ENCODE assay signal across 16 mouse cellular contexts in genomic region chr9:96460117-96460865, GRCm38 (mm10). TPM values are rescaled to one million over a fixed set of nuclear protein-coding genes. Genes with fewer than 3 reads are reported as not detected.
A peak's percentile ranks its signal among the peaks of the same experiment; 100 is the strongest.
DNase-seq lines count a peak whose midpoint lies in the region; ATAC-seq lines count a peak whose summit lies in the region.
"Had no signal": no experiment of that assay in that cellular context is flagged by ENCODE, and none has a peak within 500 bp of the region (broad histone marks: within the 10 kb centered on the region; RNA-seq: fewer than 3 reads in every experiment).

No protein-coding gene starts in this region.

- no peaks in the 10 kb centered on the region for H3K27me3 ChIP-seq in midbrain, embryonic 13.5 days
- no peaks in the 10 kb centered on the region for H3K27me3 ChIP-seq in midbrain, embryonic 10.5 days (ENCODE audit: low read depth, poor library complexity, severe bottlenecking)
- no peaks in the 10 kb centered on the region for H3K27me3 ChIP-seq in forebrain, embryonic 15.5 days
- H3K27me3 ChIP-seq in midbrain, embryonic 15.5 days (replicated peaks), result no peaks in the 10 kb centered on the region
- no peaks in the 10 kb centered on the region for H3K27me3 ChIP-seq in kidney, embryonic 15.5 days

- H3K9ac ChIP-seq in midbrain, embryonic 13.5 days (replicated peaks), result no peak overlapping the region
- no peak overlapping the region for H3K9ac ChIP-seq in forebrain, embryonic 15.5 days (replicated peaks)
- H3K9ac ChIP-seq in midbrain, embryonic 15.5 days, result no peak overlapping the region
- no peak overlapping the region for H3K9ac ChIP-seq in kidney, embryonic 15.5 days

- H3K4me3 ChIP-seq in midbrain, embryonic 13.5 days (replicated peaks), result no peak overlapping the region
- H3K4me3 ChIP-seq in midbrain, embryonic 10.5 days, result no peak overlapping the region
- no peak overlapping the region for H3K4me3 ChIP-seq in forebrain, embryonic 15.5 days
- H3K4me3 ChIP-seq in midbrain, embryonic 15.5 days, result no peak overlapping the region
- no peak overlapping the region for H3K4me3 ChIP-seq in kidney, embryonic 15.5 days (replicated peaks)
- H3K4me3 ChIP-seq: heart, embryonic 10.5 days had no signal

- H3K36me3 ChIP-seq in midbrain, embryonic 13.5 days, result 0 out of 2 replicates have a peak, but pooled peaks cover 4% of the 10 kb centered on the region
- H3K36me3 ChIP-seq in midbrain, embryonic 10.5 days, result peaks cover 25% of the 10 kb centered on the region
- H3K36me3 ChIP-seq in forebrain, embryonic 15.5 days, result 0 out of 2 replicates have a peak, but pooled peaks cover 5% of the 10 kb centered on the region
- H3K36me3 ChIP-seq in midbrain, embryonic 15.5 days (replicated peaks), result no peaks in the 10 kb centered on the region
- H3K36me3 ChIP-seq in kidney, embryonic 15.5 days, result peaks cover 23% of the 10 kb centered on the region

- WGBS in midbrain, embryonic 13.5 days, result 49% methylated on average over 10 of the region's 10 CpGs
- 67% methylated on average over 10 of the region's 10 CpGs for WGBS in midbrain, embryonic 10.5 days
- WGBS in forebrain, embryonic 15.5 days, result 21% methylated on average over 10 of the region's 10 CpGs
- WGBS in midbrain, embryonic 15.5 days, result 37% methylated on average over 10 of the region's 10 CpGs
- WGBS in kidney, embryonic 15.5 days, result 90% methylated on average over 10 of the region's 10 CpGs

- H3K9me3 ChIP-seq in midbrain, embryonic 13.5 days, result peaks cover 3% of the 10 kb centered on the region; the same call in 1 of the 2 replicates
- peaks cover 17% of the 10 kb centered on the region for H3K9me3 ChIP-seq in midbrain, embryonic 10.5 days (replicated peaks)
- no peaks in the 10 kb centered on the region for H3K9me3 ChIP-seq in forebrain, embryonic 15.5 days
- no peaks in the 10 kb centered on the region for H3K9me3 ChIP-seq in midbrain, embryonic 15.5 days
- peaks cover 11% of the 10 kb centered on the region for H3K9me3 ChIP-seq in kidney, embryonic 15.5 days (replicated peaks)

- no peak for DNase-seq in midbrain, embryonic 10.5 days (ENCODE audit: low spot score)
- no peak for DNase-seq in adrenal gland, postnatal 36 days
- no peak for DNase-seq in cerebellum, adult 8-10 months
- DNase-seq: cerebellum, adult 11 months; cerebellum, postnatal 36 days; gastrocnemius, postnatal 36 days; heart, postnatal 14 days; liver; lung, adult 18-20 months; lung, postnatal 4 days; right cerebral cortex, adult 18-20 months had no signal

- peak; percentile 46 for ATAC-seq in midbrain, embryonic 13.5 days
- ATAC-seq in forebrain, embryonic 15.5 days (replicated peaks), result 0 out of 2 replicates have a peak, but pooled peaks have one; percentile 18
- peak; percentile 55 for ATAC-seq in midbrain, embryonic 15.5 days (replicated peaks)
- no peak for ATAC-seq in kidney, embryonic 15.5 days (replicated peaks; ENCODE audit: low FRiP score)

- no peak overlapping the region for H3K4me2 ChIP-seq in midbrain, embryonic 13.5 days (replicated peaks)
- H3K4me2 ChIP-seq in forebrain, embryonic 15.5 days (replicated peaks), result no peak overlapping the region
- no peak overlapping the region for H3K4me2 ChIP-seq in midbrain, embryonic 15.5 days
- H3K4me2 ChIP-seq in kidney, embryonic 15.5 days, result no peak overlapping the region

- peak overlapping the region; percentile 62 for H3K27ac ChIP-seq in midbrain, embryonic 13.5 days
- H3K27ac ChIP-seq in midbrain, embryonic 10.5 days (replicated peaks), result no peak overlapping the region
- H3K27ac ChIP-seq in forebrain, embryonic 15.5 days (replicated peaks), result peak overlapping the region; percentile 42; the same call in 1 of the 2 replicates
- peak overlapping the region; percentile 55 for H3K27ac ChIP-seq in midbrain, embryonic 15.5 days
- H3K27ac ChIP-seq in kidney, embryonic 15.5 days, result no peak overlapping the region
- H3K27ac ChIP-seq: heart, embryonic 10.5 days had no signal

- peaks cover 3% of the 10 kb centered on the region; the same call in 1 of the 2 replicates for H3K4me1 ChIP-seq in midbrain, embryonic 13.5 days (replicated peaks)
- peaks cover 7% of the 10 kb centered on the region for H3K4me1 ChIP-seq in midbrain, embryonic 10.5 days
- no peaks in the 10 kb centered on the region for H3K4me1 ChIP-seq in forebrain, embryonic 15.5 days
- H3K4me1 ChIP-seq in midbrain, embryonic 15.5 days, result peaks cover 6% of the 10 kb centered on the region; the same call in 1 of the 2 replicates
- no peaks in the 10 kb centered on the region for H3K4me1 ChIP-seq in kidney, embryonic 15.5 days
- H3K4me1 ChIP-seq: heart, embryonic 10.5 days had no signal

RNA-seq across cellular contexts. Expression of gene Rnf7, which starts 18.2 kb away (rescaled TPM):
- 239 and 266 TPM in 2 replicates for polyA plus RNA-seq in midbrain, embryonic 13.5 days (2015; fragmentation: Nextera tagmentation; extraction: Ambion mirVana)
- 280 and 283 TPM in 2 replicates for polyA plus RNA-seq in midbrain, embryonic 10.5 days (2016; fragmentation: Nextera tagmentation; extraction: Ambion mirVana)
- 179 and 187 TPM in 2 replicates for polyA plus RNA-seq in forebrain, embryonic 15.5 days (2015; fragmentation: Nextera tagmentation; extraction: Ambion mirVana)
- polyA plus RNA-seq in midbrain, embryonic 15.5 days (2015; fragmentation: Nextera tagmentation; extraction: Ambion mirVana), result 196 and 201 TPM in 2 replicates
- 10 to 100 TPM; 74.9 to 79.7 TPM for total RNA-seq in adrenal gland, postnatal 36 days (2021)
- 208 and 216 TPM in 2 replicates for polyA plus RNA-seq in kidney, embryonic 15.5 days (2015; fragmentation: Nextera tagmentation; extraction: Ambion mirVana)

Comparison
In these comparisons a context has a peak if more than half of its experiments do, and no peak if none do; other contexts are left out.
1. H3K27ac ChIP-seq: peak in midbrain, embryonic 13.5 days (single experiment), forebrain, embryonic 15.5 days (single experiment) and midbrain, embryonic 15.5 days (single experiment); none in midbrain, embryonic 10.5 days (single experiment) and kidney, embryonic 15.5 days (single experiment).